Mouse (Mus musculus) G1E (cell line): ENCODE data around the gene Tmub2. TPM values are rescaled to one million over a fixed set of nuclear protein-coding genes. Genes with fewer than 3 reads are reported as not detected.
A peak's percentile ranks its signal among the peaks of the same experiment; 100 is the strongest.

Experiments
- ATAC-seq: 2 replicates; pipeline ENCODE4 v1.8.0; 2016; ENCODE audit warnings: mild to moderate bottlenecking; ENCODE audit not compliant: insufficient number of reproducible peaks, poor library complexity, low FRiP score, severe bottlenecking; ENCODE audit errors: extremely low read depth
- DNase-seq: peaks from one replicate; pipeline ENCODE4 v3.0.0; 2012; ENCODE audit warnings: low spot score
- H3K27me3 ChIP-seq: 2 replicates; pipeline ENCODE4 v1.6.1; 2012; ENCODE audit warnings: mild to moderate bottlenecking, low read length, inconsistent platforms; ENCODE audit not compliant: insufficient read depth
- H3K36me3 ChIP-seq: replicated peaks from 2 replicates; pipeline ENCODE3; 2012; ENCODE audit warnings: mild to moderate bottlenecking, inconsistent platforms
- H3K4me1 ChIP-seq: 2 replicates; pipeline ENCODE4 v1.6.1; 2012; ENCODE audit warnings: low read depth, low read length, inconsistent platforms, mixed read lengths; ENCODE audit not compliant: insufficient read depth
- H3K4me3 ChIP-seq: 2 replicates; pipeline ENCODE4 v1.5.1; 2012; ENCODE audit warnings: low read depth, mild to moderate bottlenecking, inconsistent platforms, low read length, moderate library complexity, mixed read lengths
- H3K9me3 ChIP-seq: replicated peaks from 2 replicates; pipeline ENCODE4 v1.6.1; 2012; ENCODE audit warnings: inconsistent platforms
- CTCF ChIP-seq: IDR thresholded peaks from 2 replicates; pipeline ENCODE4 v1.5.1; 2012; ENCODE audit warnings: low read depth, low read length, inconsistent platforms, mixed read lengths
- GATA1 ChIP-seq: IDR thresholded peaks from 2 replicates; pipeline ENCODE4 v1.6.1; 2012; ENCODE audit warnings: borderline replicate concordance, low read length, inconsistent platforms, mixed read lengths
- GATA2 ChIP-seq: IDR thresholded peaks from 2 replicates; pipeline ENCODE4 v1.6.1; 2012; ENCODE audit warnings: low read depth, low read length, inconsistent platforms, borderline replicate concordance
- POLR2AphosphoS5 ChIP-seq: IDR thresholded peaks from 2 replicates; pipeline ENCODE4 v1.6.1; 2012; ENCODE audit warnings: low read depth, low read length, inconsistent platforms; ENCODE audit not compliant: insufficient replicate concordance
- TAL1 ChIP-seq: conservative IDR thresholded peaks from 2 replicates; pipeline ENCODE4 v1.6.1; 2012; ENCODE audit warnings: low read depth, low read length, inconsistent platforms, mixed read lengths
- polyA plus RNA-seq: library from polyadenylated mRNA; stranded (reverse); fragments of >175 nt; gene quantifications from 2 replicates; pipeline ENCODE4 v1.2.3, GENCODE M21; 2012
- total RNA-seq, 2 experiments: library from RNA; stranded (forward) in 1 of 2; stranded (reverse) in 1 of 2; fragments of 200-1000 nt in 1 of 2; fragments of >200 nt in 1 of 2; fragmentation: Nextera tagmentation in 1 of 2; gene quantifications; 2 replicates each; pipeline ENCODE4 v1.2.3; 2014 to 2017

Gene Tmub2
- total and polyA plus RNA-seq, 3 experiments, result 17.9 to 30.3 (median 27.2) TPM

- H3K36me3 ChIP-seq, result peaks cover 96% of the 10 kb centered on the region
- ATAC-seq, result no peak
- TF ChIP-seq GATA1, result no peak
- no peak for TF ChIP-seq POLR2AphosphoS5
- no peak for TF ChIP-seq CTCF
- no peak for TF ChIP-seq GATA2
- no peak for TF ChIP-seq TAL1
These were observed 26.6 kb upstream of the Tmub2 start for GRCm38 (mm10) chr11:102258095-102258494.

GRCm38 (mm10) chr11:102258521-102258920 is 26.2 kb upstream of the Tmub2 start:
- no peak for DNase-seq
- H3K27me3 ChIP-seq, result no peaks in the 10 kb centered on the region
- ATAC-seq, result no peak
- H3K4me3 ChIP-seq, result no peak overlapping the region
- TF ChIP-seq CTCF, result no peak
- TF ChIP-seq GATA2, result no peak
- no peak for TF ChIP-seq TAL1
- no peak for TF ChIP-seq POLR2AphosphoS5
- no peak for TF ChIP-seq GATA1
- peaks cover 98% of the 10 kb centered on the region for H3K36me3 ChIP-seq
- H3K4me1 ChIP-seq, result peaks cover 2% of the 10 kb centered on the region; the same call in 1 of the 2 replicates
- no peaks in the 10 kb centered on the region for H3K9me3 ChIP-seq

More at GRCm38 (mm10) chr11:102258095-102258494, 26.6 kb upstream of the Tmub2 start:
- H3K27me3 ChIP-seq, result no peaks in the 10 kb centered on the region
- H3K4me3 ChIP-seq, result no peak overlapping the region
- H3K4me1 ChIP-seq, result peaks cover 2% of the 10 kb centered on the region; the same call in 1 of the 2 replicates
- no peak for DNase-seq
- no peaks in the 10 kb centered on the region for H3K9me3 ChIP-seq

GRCm38 (mm10) chr11:102263211-102263610 is 21.5 kb upstream of the Tmub2 start:
- TF ChIP-seq GATA2 (no peak), TAL1 (no peak), GATA1 (no peak), CTCF (no peak), POLR2AphosphoS5 (no peak)
- Histone ChIP-seq H3K27me3 (peaks cover 3% of the 10 kb centered on the region), H3K4me1 (peaks cover 9% of the 10 kb centered on the region), H3K9me3 (no peaks in the 10 kb centered on the region), H3K36me3 (peaks cover 76% of the 10 kb centered on the region), H3K4me3 (no peak overlapping the region)
- DNase-seq (no peak), ATAC-seq (no peak)

- no peak for DNase-seq
- TF ChIP-seq GATA2, result no peak
- ATAC-seq, result no peak
- Histone ChIP-seq H3K4me3 (no peak overlapping the region), H3K27me3 (peaks cover 13% of the 10 kb centered on the region), H3K36me3 (peaks cover 51% of the 10 kb centered on the region), H3K4me1 (peaks cover 9% of the 10 kb centered on the region), H3K9me3 (no peaks in the 10 kb centered on the region)
These were observed 18.9 kb upstream of the Tmub2 start for GRCm38 (mm10) chr11:102265816-102266215.

GRCm38 (mm10) chr11:102266631-102267355 is 17.9 kb upstream of the Tmub2 start:
- TF ChIP-seq GATA1 (no peak), POLR2AphosphoS5 (no peak), GATA2 (no peak)
- DNase-seq (no peak), ATAC-seq (no peak)
- H3K36me3 ChIP-seq, result peaks cover 42% of the 10 kb centered on the region
- H3K4me1 ChIP-seq, result peaks cover 9% of the 10 kb centered on the region
- H3K27me3 ChIP-seq, result peaks cover 20% of the 10 kb centered on the region
- no peaks in the 10 kb centered on the region for H3K9me3 ChIP-seq
- no peak overlapping the region for H3K4me3 ChIP-seq

- H3K4me3 ChIP-seq, result no peak overlapping the region
- H3K36me3 ChIP-seq, result peaks cover 35% of the 10 kb centered on the region
- ATAC-seq, result peak; percentile 4; the same call in 1 of the 2 replicates
- peaks cover 9% of the 10 kb centered on the region for H3K4me1 ChIP-seq
- peaks cover 27% of the 10 kb centered on the region for H3K27me3 ChIP-seq
- peak; percentile 34 for DNase-seq
- TF ChIP-seq POLR2AphosphoS5 (no peak), CTCF (peak; percentile 23), GATA1 (no peak), TAL1 (no peak)
- no peaks in the 10 kb centered on the region for H3K9me3 ChIP-seq
These were observed 17.3 kb upstream of the Tmub2 start for GRCm38 (mm10) chr11:102267480-102267879.
